Mouse (Mus musculus) myocyte (in vitro differentiated cells): ENCODE measurements at regions not wholly inside any gene's neighbourhood (a gene's known extent, or its start where the extent isn't known, plus 50 kb on each side); places are given as distances from the start of the nearest gene placed in this dataset.

Source experiments
- E2F4 ChIP-seq: IDR thresholded peaks from one replicate; pipeline ENCODE4 v1.6.1; 2011; ENCODE audit warnings: mild to moderate bottlenecking, control low read depth, moderate library complexity; ENCODE audit not compliant: insufficient read depth
- MAX ChIP-seq: IDR thresholded peaks from one replicate; pipeline ENCODE4 v1.6.1; 2011; ENCODE audit warnings: low read depth, mild to moderate bottlenecking, control low read depth
- MYOD1 ChIP-seq, 3 experiments: IDR thresholded peaks; one replicate each; pipeline ENCODE4 v1.6.1; 2011; ENCODE audit warnings: control low read depth in 2 of 3, low read depth in 2 of 3, mild to moderate bottlenecking in 2 of 3, moderate library complexity in 1 of 3; ENCODE audit not compliant: insufficient read length in 2 of 3, control insufficient read depth in 1 of 3
- POLR2A ChIP-seq: IDR thresholded peaks from one replicate; pipeline ENCODE4 v1.6.1; 2011; ENCODE audit warnings: low read depth, mild to moderate bottlenecking, control low read depth, moderate library complexity; ENCODE audit not compliant: insufficient read length
- POLR2AphosphoS2 ChIP-seq: IDR thresholded peaks from one replicate; pipeline ENCODE4 v1.6.1; 2011; ENCODE audit warnings: low read depth, control low read depth; ENCODE audit not compliant: insufficient read length

GRCm38 (mm10) chr13:102548252-102548651 lies 145.1 kb upstream of the Cd180 start:
- TF ChIP-seq POLR2A (no peak), E2F4 (no peak), POLR2AphosphoS2 (no peak), MAX (no peak), MYOD1 (IDR thresholded peaks at IDR 0.05; ENCODE audit: control insufficient read depth in 1 of 3, insufficient read length in 2 of 3, low read depth in 2 of 3) (no peak)
